Mouse (Mus musculus) midbrain, postnatal 0 days (tissue): ENCODE measurements around the gene Cbr2. TPM values are rescaled to one million over a fixed set of nuclear protein-coding genes. Genes with fewer than 3 reads are reported as not detected.

Experiments used
- ATAC-seq: fragments of 200-750 bp; cut with Nextera tagmentation; 2 replicates; pipeline ENCODE4 v1.8.0; 2017; ENCODE audit warnings: moderate number of reproducible peaks, mild to moderate bottlenecking, moderate TSS enrichment, moderate library complexity; ENCODE audit not compliant: low FRiP score
- DNase-seq: peaks from one replicate; pipeline ENCODE4 v3.0.0-alpha.2; 2015; ENCODE audit warnings: low spot score
- H3K27ac ChIP-seq: fragments of 300-500 bp; sonication (generic); 2 replicates; pipeline ENCODE4 v1.5.1; 2014; ENCODE audit warnings: low read depth, mild to moderate bottlenecking, low read length, mixed read lengths
- H3K27me3 ChIP-seq: fragments of 300-500 bp; sonication (generic); 2 replicates; pipeline ENCODE4 v1.6.1; 2014; ENCODE audit warnings: low read length, control low read depth, mixed read lengths; ENCODE audit not compliant: insufficient read depth
- H3K36me3 ChIP-seq: fragments of 300-500 bp; sonication (generic); 2 replicates; pipeline ENCODE4 v1.6.1; 2014; ENCODE audit warnings: low read length, control low read depth, mixed read lengths; ENCODE audit not compliant: insufficient read depth
- H3K4me1 ChIP-seq: fragments of 300-500 bp; sonication (generic); 2 replicates; pipeline ENCODE4 v1.6.1; 2014; ENCODE audit warnings: mild to moderate bottlenecking, control low read depth, antibody characterized with exemption, low read length, mixed read lengths; ENCODE audit not compliant: insufficient read depth
- H3K4me2 ChIP-seq: fragments of 300-500 bp; sonication (generic); 2 replicates; pipeline ENCODE4 v1.6.1; 2014; ENCODE audit warnings: low read depth, mild to moderate bottlenecking, low read length, mixed read lengths; ENCODE audit not compliant: poor library complexity, severe bottlenecking
- H3K4me3 ChIP-seq: fragments of 300-500 bp; sonication (generic); 2 replicates; pipeline ENCODE4 v1.5.1; 2014; ENCODE audit warnings: low read depth, mild to moderate bottlenecking, low read length, moderate library complexity
- H3K9ac ChIP-seq: fragments of 300-500 bp; sonication (generic); replicated peaks from 2 replicates; pipeline ENCODE4 v1.6.1; 2014; ENCODE audit warnings: mild to moderate bottlenecking, low read length, moderate library complexity, mixed read lengths; ENCODE audit not compliant: poor library complexity, severe bottlenecking
- H3K9me3 ChIP-seq: fragments of 300-500 bp; sonication (generic); 2 replicates; pipeline ENCODE4 v1.6.1; 2016; ENCODE audit warnings: low read length, control low read depth
- CTCF ChIP-seq: IDR thresholded peaks from 2 replicates; pipeline ENCODE4 v1.5.1; 2016; ENCODE audit warnings: antibody characterized with exemption, mild to moderate bottlenecking
- WGBS: fragments of 180-500 bp; shearing (Covaris S2); extraction: QIAGEN DNeasy Blood & Tissue Kit; methylation state at CpG from one replicate; pipeline ENCODE4 v1.1.7; 2014; 5-methylcytosine and 5-hydroxymethylcytosine counted together
- polyA plus RNA-seq: library from polyadenylated mRNA; unstranded; fragments of >200 nt; fragmentation: Nextera tagmentation; extraction: Ambion mirVana; gene quantifications from 2 replicates; pipeline ENCODE4 v1.2.1, GENCODE M21; 2015
- total RNA-seq: library from RNA; depleted of rRNA; stranded (reverse); fragments of >200 nt; gene quantifications from 2 replicates; pipeline ENCODE4 v1.2.3, GENCODE M21; 2014

The Cbr2 gene
- total and polyA plus RNA-seq, 2 experiments from 2014 or later, result 3.6 to 4.4 TPM

GRCm38 (mm10) chr11:120704486-120705325, 27.2 kb downstream of the Cbr2 start:
- H3K9me3 ChIP-seq, result no peaks in the 10 kb centered on the region
- H3K4me3 ChIP-seq, result no peak overlapping the region
- H3K27ac ChIP-seq, result no peak overlapping the region
- no peak for TF ChIP-seq CTCF
- 0 out of 2 replicates have a peak, but pooled peaks cover 4% of the 10 kb centered on the region for H3K4me1 ChIP-seq
- H3K4me2 ChIP-seq, result no peak overlapping the region
- peaks cover 16% of the 10 kb centered on the region for H3K36me3 ChIP-seq
- no peaks in the 10 kb centered on the region for H3K27me3 ChIP-seq
- no peak overlapping the region for H3K9ac ChIP-seq
- no peak for ATAC-seq
- no peak for DNase-seq
- WGBS, result 19% methylated on average over 8 of the region's 8 CpGs

- DNase-seq (no peak), ATAC-seq (no peak)
- TF ChIP-seq CTCF, result 0 out of 2 replicates have a peak, but pooled peaks have one; percentile 1
- Histone ChIP-seq H3K36me3 (peaks cover 14% of the 10 kb centered on the region), H3K9me3 (no peaks in the 10 kb centered on the region), H3K27ac (no peak overlapping the region), H3K4me3 (no peak overlapping the region), H3K4me2 (no peak overlapping the region), H3K9ac (0 out of 2 replicates have a peak overlapping the region, but pooled peaks have one; percentile 24), H3K27me3 (no peaks in the 10 kb centered on the region), H3K4me1 (0 out of 2 replicates have a peak, but pooled peaks cover 4% of the 10 kb centered on the region)
- WGBS, result 37% methylated on average over 15 of the region's 15 CpGs
These were observed 28.0 kb downstream of the Cbr2 start for GRCm38 (mm10) chr11:120703696-120704454.

DNA sequence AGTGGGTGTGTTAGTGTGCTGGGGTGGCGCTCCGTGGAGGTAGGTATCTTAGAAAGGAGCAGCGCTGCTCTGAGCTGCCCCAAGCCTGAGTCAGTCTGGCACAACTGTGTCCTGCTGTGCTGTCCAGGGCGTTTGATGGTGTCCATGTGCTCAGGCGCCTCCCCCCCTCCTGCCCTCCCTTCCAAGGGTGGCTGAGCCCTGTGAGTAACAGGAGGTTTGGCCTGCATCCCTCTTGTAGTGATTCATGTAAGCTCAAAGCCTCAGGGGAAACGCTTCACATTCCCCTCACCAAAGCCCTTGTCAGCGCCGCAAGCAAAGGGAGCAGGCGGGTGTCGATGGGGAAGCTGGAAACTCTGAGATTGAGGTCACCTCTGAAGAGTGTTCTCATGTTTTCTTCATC, 34.2 kb downstream of the Cbr2 start:
- DNase-seq, result no peak
- 63% methylated on average over 10 of the region's 10 CpGs for WGBS
- Histone ChIP-seq H3K27me3 (no peaks in the 10 kb centered on the region), H3K9ac (no peak overlapping the region), H3K36me3 (peaks cover 14% of the 10 kb centered on the region), H3K4me2 (no peak overlapping the region), H3K9me3 (no peaks in the 10 kb centered on the region), H3K4me1 (no peaks in the 10 kb centered on the region), H3K27ac (no peak overlapping the region), H3K4me3 (no peak overlapping the region)
- no peak for TF ChIP-seq CTCF
- ATAC-seq, result no peak

DNA sequence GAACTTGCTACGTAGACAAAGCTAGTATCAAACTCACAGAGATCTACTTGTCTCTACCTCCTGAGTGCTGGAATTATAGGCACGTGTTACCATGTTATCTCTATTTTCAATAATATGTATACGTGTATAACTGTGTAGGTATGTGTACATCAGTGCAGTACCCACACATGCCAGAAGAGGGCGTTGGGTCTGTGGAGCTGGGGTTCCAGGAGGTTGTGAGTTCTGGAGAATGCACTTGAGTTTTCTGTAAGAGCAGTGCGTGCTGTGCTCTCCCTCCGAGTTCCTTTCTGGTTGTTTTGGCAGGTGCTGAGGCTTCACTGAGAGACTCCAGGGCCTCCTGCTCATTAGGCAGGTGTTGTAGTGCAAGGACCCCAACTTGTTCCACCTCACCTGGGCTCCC, 35.3 kb downstream of the Cbr2 start:
- H3K27ac ChIP-seq, result no peak overlapping the region
- no peak overlapping the region for H3K4me2 ChIP-seq
- H3K4me3 ChIP-seq, result no peak overlapping the region
- H3K27me3 ChIP-seq, result no peaks in the 10 kb centered on the region
- H3K36me3 ChIP-seq, result peaks cover 10% of the 10 kb centered on the region
- H3K9me3 ChIP-seq, result no peaks in the 10 kb centered on the region
- H3K4me1 ChIP-seq, result no peaks in the 10 kb centered on the region
- no peak overlapping the region for H3K9ac ChIP-seq
- ATAC-seq (no peak), DNase-seq (no peak)
- 89% methylated on average over 6 of the region's 6 CpGs for WGBS
- peak; percentile 56 for TF ChIP-seq CTCF

- no peaks in the 10 kb centered on the region for H3K27me3 ChIP-seq
- no peak for TF ChIP-seq CTCF
- no peak overlapping the region for H3K4me3 ChIP-seq
- H3K36me3 ChIP-seq, result peaks cover 10% of the 10 kb centered on the region
- 36% methylated on average over 12 of the region's 12 CpGs for WGBS
- DNase-seq (no peak), ATAC-seq (no peak)
- no peaks in the 10 kb centered on the region for H3K9me3 ChIP-seq
- no peak overlapping the region for H3K9ac ChIP-seq
- no peak overlapping the region; the same call in 1 of the 2 replicates for H3K27ac ChIP-seq
- no peaks in the 10 kb centered on the region for H3K4me1 ChIP-seq
- H3K4me2 ChIP-seq, result no peak overlapping the region
These were observed 36.3 kb downstream of the Cbr2 start for GRCm38 (mm10) chr11:120695641-120696040.

DNA sequence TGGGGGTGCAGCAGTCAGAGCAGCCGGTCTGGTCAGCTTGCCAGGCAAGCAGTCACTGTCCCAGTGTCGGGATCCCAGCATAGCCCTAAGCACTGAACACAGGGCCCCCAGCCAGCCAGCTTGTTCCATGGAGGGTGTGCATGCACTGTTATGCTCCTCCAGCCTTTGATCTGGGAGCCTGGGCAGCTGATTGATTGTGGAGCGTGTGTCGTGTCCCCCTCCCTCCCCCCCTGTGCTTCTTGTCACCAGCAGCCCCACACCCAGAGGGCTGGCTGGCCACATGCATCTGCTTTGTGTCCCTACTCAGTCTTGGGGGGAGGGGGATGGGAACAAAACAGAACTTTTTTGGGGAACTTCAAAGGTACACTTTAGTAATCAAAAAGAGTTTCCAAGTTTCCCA, 36.7 kb downstream of the Cbr2 start:
- Histone ChIP-seq H3K4me3 (no peak overlapping the region), H3K27me3 (no peaks in the 10 kb centered on the region), H3K36me3 (peaks cover 10% of the 10 kb centered on the region), H3K27ac (no peak overlapping the region), H3K4me2 (no peak overlapping the region), H3K9ac (no peak overlapping the region), H3K9me3 (no peaks in the 10 kb centered on the region), H3K4me1 (no peaks in the 10 kb centered on the region)
- ATAC-seq (0 out of 2 replicates have a peak, but pooled peaks have one; percentile 20), DNase-seq (peak; percentile 59)
- TF ChIP-seq CTCF, result no peak
- 16% methylated on average over 4 of the region's 4 CpGs for WGBS
